Mouse (Mus musculus) myocyte (in vitro differentiated cells): Measurements from ENCODE around the gene Sept12.

Experiments used
- CEBPB ChIP-seq: IDR thresholded peaks from 2 replicates; pipeline ENCODE4 v1.6.1; 2011; ENCODE audit warnings: mild to moderate bottlenecking, moderate library complexity; ENCODE audit not compliant: poor library complexity, insufficient read depth, severe bottlenecking
- E2F4 ChIP-seq: IDR thresholded peaks from one replicate; pipeline ENCODE4 v1.6.1; 2011; ENCODE audit warnings: mild to moderate bottlenecking, control low read depth, moderate library complexity; ENCODE audit not compliant: insufficient read depth
- MAX ChIP-seq: IDR thresholded peaks from one replicate; pipeline ENCODE4 v1.6.1; 2011; ENCODE audit warnings: low read depth, mild to moderate bottlenecking, control low read depth
- MYOD1 ChIP-seq, 3 experiments: IDR thresholded peaks; one replicate each; pipeline ENCODE4 v1.6.1; 2011; ENCODE audit warnings: control low read depth in 2 of 3, low read depth in 2 of 3, mild to moderate bottlenecking in 2 of 3, moderate library complexity in 1 of 3; ENCODE audit not compliant: insufficient read length in 2 of 3, control insufficient read depth in 1 of 3
- POLR2A ChIP-seq: IDR thresholded peaks from one replicate; pipeline ENCODE4 v1.6.1; 2011; ENCODE audit warnings: low read depth, mild to moderate bottlenecking, control low read depth, moderate library complexity; ENCODE audit not compliant: insufficient read length
- POLR2AphosphoS2 ChIP-seq: IDR thresholded peaks from one replicate; pipeline ENCODE4 v1.6.1; 2011; ENCODE audit warnings: low read depth, control low read depth; ENCODE audit not compliant: insufficient read length
- REST ChIP-seq: IDR thresholded peaks from one replicate; pipeline ENCODE4 v1.6.1; 2011; ENCODE audit warnings: mild to moderate bottlenecking, control low read depth, moderate library complexity; ENCODE audit not compliant: insufficient read depth, insufficient read length
- SRF ChIP-seq: IDR thresholded peaks from one replicate; pipeline ENCODE4 v1.6.1; 2011; ENCODE audit warnings: low read depth; ENCODE audit not compliant: control insufficient read depth, insufficient read length
- TCF12 ChIP-seq: IDR thresholded peaks from one replicate; pipeline ENCODE4 v1.6.1; 2011; ENCODE audit warnings: mild to moderate bottlenecking, control low read depth; ENCODE audit not compliant: poor library complexity, insufficient read depth, severe bottlenecking
- USF1 ChIP-seq: IDR thresholded peaks from one replicate; pipeline ENCODE4 v1.6.1; 2011; ENCODE audit warnings: low read depth, mild to moderate bottlenecking, control low read depth, moderate library complexity

DNA sequence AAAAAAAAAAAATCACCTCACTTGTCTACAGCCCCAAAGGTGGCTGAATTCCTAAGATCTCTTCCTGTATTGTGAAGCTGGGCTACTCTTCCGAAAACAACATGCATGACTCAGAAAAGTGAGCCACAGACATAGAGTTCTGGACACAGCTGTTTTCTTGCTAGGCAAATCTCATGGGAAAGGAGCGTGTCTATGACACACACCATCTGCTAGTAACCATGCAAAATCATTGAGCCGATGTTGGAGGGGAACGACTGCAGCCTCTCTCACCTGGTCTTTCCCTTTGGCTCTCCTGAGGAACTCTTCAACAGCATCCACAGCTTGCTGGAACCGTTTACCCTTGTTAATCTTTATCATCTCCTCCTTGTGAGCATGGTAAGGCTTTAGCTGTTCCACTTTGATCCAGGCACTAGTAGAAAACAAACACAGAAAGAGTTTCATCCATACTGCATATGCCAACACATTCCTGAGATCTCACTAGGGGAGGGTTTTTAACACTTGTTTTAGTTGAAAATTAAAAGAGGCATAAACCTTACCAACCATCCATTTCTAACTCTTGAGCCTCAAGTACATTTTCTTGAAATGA lies 39.1 kb upstream of the Sept12 start:
- TF ChIP-seq POLR2A = no peak
- TF ChIP-seq MYOD1 (IDR thresholded peaks at IDR 0.05; ENCODE audit: control insufficient read depth in 1 of 3, insufficient read length in 2 of 3, low read depth in 2 of 3) = no peak
- no peak for TF ChIP-seq E2F4
- TF ChIP-seq REST = no peak
- TF ChIP-seq MAX = no peak
- TF ChIP-seq TCF12 = no peak
- no peak for TF ChIP-seq POLR2AphosphoS2
- TF ChIP-seq USF1 = no peak
- no peak for TF ChIP-seq SRF
- no peak for TF ChIP-seq CEBPB
